Mouse (Mus musculus) heart, adult 2 months (tissue): ENCODE data around the gene Dqx1.

Experiments used
- CTCF ChIP-seq: fragments of 200-600 bp; IDR thresholded peaks from 2 replicates; pipeline ENCODE4 v1.8.1; 2022; ENCODE audit warnings: antibody characterized with exemption, mild to moderate bottlenecking, moderate library complexity
- EP300 ChIP-seq: fragments of 200-500 bp; IDR thresholded peaks from 2 replicates; pipeline ENCODE4 v1.6.1; 2011; ENCODE audit warnings: low read depth, low read length, control low read depth; ENCODE audit not compliant: insufficient read depth
- POLR2A ChIP-seq: fragments of 200-500 bp; IDR thresholded peaks from 2 replicates; pipeline ENCODE4 v1.6.1; 2011; ENCODE audit warnings: mild to moderate bottlenecking, low read depth, low read length, control low read depth; ENCODE audit not compliant: insufficient read depth

GRCm38 (mm10) chr6:83054871-83055431, 2.7 kb upstream of the Dqx1 start, which contains the start of gene Htra2:
- TF ChIP-seq CTCF = peak; percentile 53
- TF ChIP-seq POLR2A = no peak
- no peak for TF ChIP-seq EP300
